Mouse (Mus musculus) heart, embryonic 14.5 days (tissue): ENCODE results near the gene BC004004. TPM values are rescaled to one million over a fixed set of nuclear protein-coding genes. Genes with fewer than 3 reads are reported as not detected.
A peak's percentile ranks its signal among the peaks of the same experiment; 100 is the strongest.
"Not testable (repeated sequence)": the region's sequence is repeated elsewhere in the genome, so short reads cannot be mapped to it uniquely, and the experiment has no call there.

Experiments used
- ATAC-seq: fragments of 200-750 bp; cut with Nextera tagmentation; 2 replicates; pipeline ENCODE4 v1.8.0; 2017; ENCODE audit warnings: low read depth, moderate TSS enrichment; ENCODE audit not compliant: insufficient number of reproducible peaks, insufficient read depth, low FRiP score
- H3K27ac ChIP-seq, 2 experiments: fragments of 200-500 bp in 1 of 2; fragments of 300-500 bp in 1 of 2; sonication (generic) in 1 of 2; replicated peaks in 1 of 2; 2 replicates each; pipeline ENCODE4 v1.5.1; 2012 to 2014; ENCODE audit warnings: low read depth in 2 of 2, low read length in 2 of 2, control low read depth in 1 of 2, mild to moderate bottlenecking in 1 of 2, mixed read lengths in 1 of 2; ENCODE audit not compliant: control insufficient read depth in 1 of 2, insufficient read depth in 1 of 2
- H3K27me3 ChIP-seq: fragments of 300-500 bp; sonication (generic); 2 replicates; pipeline ENCODE4 v1.6.1; 2014; ENCODE audit warnings: mild to moderate bottlenecking, low read length, control low read depth; ENCODE audit not compliant: control insufficient read depth, insufficient read depth
- H3K36me3 ChIP-seq: fragments of 300-500 bp; sonication (generic); 2 replicates; pipeline ENCODE4 v1.6.1; 2014; ENCODE audit warnings: mild to moderate bottlenecking, control low read depth, low read length, mixed read lengths; ENCODE audit not compliant: control insufficient read depth, insufficient read depth
- H3K4me1 ChIP-seq, 2 experiments: fragments of 200-500 bp in 1 of 2; fragments of 300-500 bp in 1 of 2; sonication (generic) in 1 of 2; 2 replicates each; pipeline ENCODE4 v1.6.1; 2012 to 2014; ENCODE audit warnings: low read length in 2 of 2, control low read depth in 1 of 2, mixed read lengths in 1 of 2; ENCODE audit not compliant: control insufficient read depth in 2 of 2, insufficient read depth in 2 of 2
- H3K4me2 ChIP-seq: fragments of 300-500 bp; sonication (generic); 2 replicates; pipeline ENCODE4 v1.6.1; 2014; ENCODE audit warnings: mild to moderate bottlenecking, low read length
- H3K4me3 ChIP-seq, 2 experiments: fragments of 200-500 bp in 1 of 2; fragments of 300-500 bp in 1 of 2; sonication (generic) in 1 of 2; 2 replicates each; pipeline ENCODE4 v1.5.1; 2012 to 2014; ENCODE audit warnings: low read length in 2 of 2, mild to moderate bottlenecking in 2 of 2, control low read depth in 1 of 2, low read depth in 1 of 2, moderate library complexity in 1 of 2; ENCODE audit not compliant: control insufficient read depth in 1 of 2, insufficient read depth in 1 of 2
- H3K9ac ChIP-seq: fragments of 300-500 bp; sonication (generic); 2 replicates; pipeline ENCODE4 v1.6.1; 2014; ENCODE audit warnings: mild to moderate bottlenecking, low read length
- H3K9me3 ChIP-seq: fragments of 300-500 bp; sonication (generic); 2 replicates; pipeline ENCODE4 v1.6.1; 2016; ENCODE audit warnings: low read length, control low read depth; ENCODE audit not compliant: control insufficient read depth
- WGBS: fragments of 180-500 bp; shearing (Covaris S2); extraction: QIAGEN DNeasy Blood & Tissue Kit; methylation state at CpG from one replicate; pipeline ENCODE4 v1.1.7; 2014; 5-methylcytosine and 5-hydroxymethylcytosine counted together
- polyA plus RNA-seq: library from polyadenylated mRNA; unstranded; fragments of >200 nt; fragmentation: Nextera tagmentation; extraction: Ambion mirVana; gene quantifications from 2 replicates; pipeline ENCODE4 v1.2.1, GENCODE M21; 2014

Gene BC004004
- polyA plus RNA-seq, 1 experiment from 2014 or later: 106 TPM

DNA sequence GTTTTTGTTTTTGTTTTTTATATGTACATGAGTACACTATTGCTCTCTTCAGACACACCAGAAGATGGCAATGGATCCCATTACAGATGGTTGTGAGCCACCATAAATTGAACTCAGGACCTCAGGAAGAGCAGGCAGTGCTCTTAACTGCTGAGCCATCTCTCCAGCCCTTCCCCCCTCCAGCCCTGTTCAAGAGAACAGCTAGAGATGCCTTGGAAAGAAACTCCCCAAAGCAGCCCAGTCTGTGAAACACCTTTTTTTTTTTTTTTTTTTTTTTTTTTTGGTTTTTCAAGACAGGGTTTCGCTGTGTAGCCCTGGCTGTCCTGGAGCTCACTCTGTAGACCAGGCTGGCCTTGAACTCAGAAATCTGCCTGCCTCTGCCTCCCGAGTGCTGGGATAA is 1.5 kb upstream of the BC004004 start:
- not testable (repeated sequence) for H3K4me2 ChIP-seq, H3K9ac ChIP-seq, ATAC-seq, H3K9me3 ChIP-seq, H3K27me3 ChIP-seq, H3K36me3 ChIP-seq, H3K27ac ChIP-seq, H3K4me3 ChIP-seq
- peaks cover 13 to 31% of the 10 kb centered on the region in 2 experiments for H3K4me1 ChIP-seq
- WGBS: 67% methylated on average over 2 of the region's 2 CpGs

DNA sequence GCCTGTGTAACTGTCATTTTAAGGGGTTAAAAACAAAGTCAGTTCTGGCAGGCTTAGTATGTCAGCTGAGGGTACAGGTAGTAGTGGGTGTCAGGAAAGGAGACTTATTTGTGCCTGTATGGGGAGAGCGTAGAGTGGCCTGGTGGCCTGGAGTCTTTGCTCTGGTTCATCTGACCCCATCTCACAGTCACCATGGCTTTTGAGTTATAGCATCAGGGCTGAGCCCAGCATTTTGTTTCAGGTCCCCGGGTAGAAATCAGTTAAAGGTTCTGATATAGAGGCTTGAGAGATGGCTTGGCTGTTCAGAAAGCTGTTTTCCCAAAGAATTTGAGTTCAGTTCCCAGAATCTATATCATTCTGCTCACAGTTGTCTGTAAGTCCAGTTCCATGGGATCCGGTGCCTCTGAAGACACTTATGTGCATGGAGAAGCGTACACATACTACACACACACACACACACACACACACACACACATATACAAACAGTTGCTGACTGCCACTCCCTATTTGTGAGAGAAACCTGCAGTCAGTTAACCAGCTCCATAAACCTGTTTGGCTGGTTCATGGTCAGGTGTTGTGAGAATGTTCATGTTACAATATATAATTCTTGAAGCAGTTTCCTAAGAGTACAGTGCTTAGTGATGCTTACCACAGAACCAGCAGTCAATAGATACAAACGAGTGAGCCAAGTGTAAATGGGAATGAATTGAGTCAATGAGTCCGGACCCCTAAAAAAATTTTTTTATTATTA is 482 bp upstream of the BC004004 start:
- 63% methylated on average over 6 of the region's 6 CpGs for WGBS
- H3K27me3 ChIP-seq: no peaks in the 10 kb centered on the region
- H3K4me3 ChIP-seq: peak overlapping the region in 1 of 2 experiments; percentile 52; a peak in 2 of 4 replicates
- no peaks in the 10 kb centered on the region for H3K9me3 ChIP-seq
- H3K4me2 ChIP-seq: peak overlapping the region; percentile 78
- H3K9ac ChIP-seq: peak overlapping the region; percentile 79
- no peaks in the 10 kb centered on the region for H3K36me3 ChIP-seq
- ATAC-seq: no peak
- H3K4me1 ChIP-seq: peaks cover 10 to 22% of the 10 kb centered on the region in 2 experiments
- H3K27ac ChIP-seq: peak overlapping the region in 1 of 2 experiments; percentile 74; a peak in 2 of 4 replicates

GRCm38 (mm10) chr17:29269349-29269706 is 740 bp downstream of the BC004004 start:
- H3K4me2 ChIP-seq: peak overlapping the region; percentile 78
- H3K9ac ChIP-seq: peak overlapping the region; percentile 79
- H3K4me3 ChIP-seq: peak overlapping the region; percentile 52 to 74
- no peaks in the 10 kb centered on the region for H3K27me3 ChIP-seq
- ATAC-seq: no peak
- H3K9me3 ChIP-seq: no peaks in the 10 kb centered on the region
- 14% methylated on average over 10 of the region's 10 CpGs for WGBS
- H3K36me3 ChIP-seq: no peaks in the 10 kb centered on the region
- H3K27ac ChIP-seq: peak overlapping the region; percentile 74 to 87
- peaks cover 7 to 25% of the 10 kb centered on the region in 2 experiments for H3K4me1 ChIP-seq

GRCm38 (mm10) chr17:29270148-29270698 is 1.6 kb downstream of the BC004004 start:
- no peak overlapping the region for H3K27ac ChIP-seq
- H3K9me3 ChIP-seq: no peaks in the 10 kb centered on the region
- no peak overlapping the region for H3K4me3 ChIP-seq
- H3K4me1 ChIP-seq: peaks cover 4 to 21% of the 10 kb centered on the region in 2 experiments
- no peak overlapping the region for H3K9ac ChIP-seq
- ATAC-seq: no peak
- H3K4me2 ChIP-seq: no peak overlapping the region
- H3K36me3 ChIP-seq: no peaks in the 10 kb centered on the region
- no peaks in the 10 kb centered on the region for H3K27me3 ChIP-seq
- 91% methylated on average over 9 of the region's 9 CpGs for WGBS

GRCm38 (mm10) chr17:29273156-29273555 is 4.6 kb downstream of the BC004004 start:
- Histone ChIP-seq H3K4me2 (no peak overlapping the region), H3K36me3 (no peaks in the 10 kb centered on the region), H3K9me3 (no peaks in the 10 kb centered on the region), H3K27ac (no peak overlapping the region), H3K4me1 (peaks cover 6 to 17% of the 10 kb centered on the region in 2 experiments), H3K9ac (no peak overlapping the region), H3K27me3 (no peaks in the 10 kb centered on the region), H3K4me3 (no peak overlapping the region)
- 90% methylated on average over 7 of the region's 7 CpGs for WGBS
- no peak for ATAC-seq

GRCm38 (mm10) chr17:29273889-29274288 is 5.3 kb downstream of the BC004004 start:
- Histone ChIP-seq H3K9me3 (no peaks in the 10 kb centered on the region), H3K4me3 (no peak overlapping the region), H3K4me2 (no peak overlapping the region), H3K9ac (no peak overlapping the region), H3K27ac (no peak overlapping the region), H3K4me1 (peaks cover 6 to 14% of the 10 kb centered on the region in 2 experiments), H3K36me3 (no peaks in the 10 kb centered on the region), H3K27me3 (no peaks in the 10 kb centered on the region)
- no peak for ATAC-seq
- 61% methylated on average over 11 of the region's 11 CpGs for WGBS

- Histone ChIP-seq H3K4me2 (no peak overlapping the region), H3K27ac (no peak overlapping the region), H3K36me3 (peaks cover 27% of the 10 kb centered on the region), H3K4me1 (0 out of 4 replicates have a peak, but pooled peaks cover 0 to 2% of the 10 kb centered on the region in 2 experiments), H3K9me3 (no peaks in the 10 kb centered on the region), H3K27me3 (no peaks in the 10 kb centered on the region), H3K4me3 (no peak overlapping the region), H3K9ac (no peak overlapping the region)
- no peak for ATAC-seq
- 87% methylated on average over 5 of the region's 5 CpGs for WGBS
Measured at GRCm38 (mm10) chr17:29280422-29280821, 11.8 kb downstream of the BC004004 start.
